Mouse (Mus musculus) intestine, embryonic 15.5 days (tissue): Measurements from ENCODE around the gene Mettl13. TPM values are rescaled to one million over a fixed set of nuclear protein-coding genes. Genes with fewer than 3 reads are reported as not detected.

Experiments used
- ATAC-seq: fragments of 200-750 bp; cut with Nextera tagmentation; 2 replicates; pipeline ENCODE4 v1.8.0; 2017; ENCODE audit warnings: moderate TSS enrichment, moderate library complexity
- H3K27ac ChIP-seq: fragments of 300-500 bp; sonication (generic); 2 replicates; pipeline ENCODE4 v1.5.1; 2015; ENCODE audit warnings: mild to moderate bottlenecking, inconsistent platforms
- H3K27me3 ChIP-seq: fragments of 300-500 bp; sonication (generic); replicated peaks from 2 replicates; pipeline ENCODE4 v1.6.1; 2015; ENCODE audit warnings: inconsistent platforms
- H3K36me3 ChIP-seq: fragments of 300-500 bp; sonication (generic); 2 replicates; pipeline ENCODE4 v1.6.1; 2015; ENCODE audit warnings: inconsistent platforms
- H3K4me1 ChIP-seq: fragments of 300-500 bp; sonication (generic); replicated peaks from 2 replicates; pipeline ENCODE4 v1.6.1; 2015; ENCODE audit warnings: inconsistent platforms
- H3K4me2 ChIP-seq: fragments of 300-500 bp; sonication (generic); replicated peaks from 2 replicates; pipeline ENCODE4 v1.6.1; 2015; ENCODE audit warnings: mild to moderate bottlenecking, inconsistent platforms
- H3K4me3 ChIP-seq: fragments of 300-500 bp; sonication (generic); replicated peaks from 2 replicates; pipeline ENCODE4 v1.5.1; 2015; ENCODE audit warnings: inconsistent platforms
- H3K9ac ChIP-seq: fragments of 300-500 bp; sonication (generic); 2 replicates; pipeline ENCODE4 v1.6.1; 2015; ENCODE audit warnings: inconsistent platforms
- H3K9me3 ChIP-seq: fragments of 300-500 bp; sonication (generic); 2 replicates; pipeline ENCODE4 v1.6.1; 2016; ENCODE audit warnings: inconsistent platforms
- WGBS: fragments of 180-500 bp; shearing (Covaris S2); methylation state at CpG from one replicate; pipeline ENCODE4 v1.1.7; 2015; 5-methylcytosine and 5-hydroxymethylcytosine counted together
- polyA plus RNA-seq: library from polyadenylated mRNA; unstranded; fragments of >200 nt; fragmentation: Nextera tagmentation; extraction: Ambion mirVana; gene quantifications from 2 replicates; pipeline ENCODE4 v1.2.1, GENCODE M21; 2015

Mettl13 gene
- 21.1 and 22.0 TPM in 2 replicates for polyA plus RNA-seq

DNA sequence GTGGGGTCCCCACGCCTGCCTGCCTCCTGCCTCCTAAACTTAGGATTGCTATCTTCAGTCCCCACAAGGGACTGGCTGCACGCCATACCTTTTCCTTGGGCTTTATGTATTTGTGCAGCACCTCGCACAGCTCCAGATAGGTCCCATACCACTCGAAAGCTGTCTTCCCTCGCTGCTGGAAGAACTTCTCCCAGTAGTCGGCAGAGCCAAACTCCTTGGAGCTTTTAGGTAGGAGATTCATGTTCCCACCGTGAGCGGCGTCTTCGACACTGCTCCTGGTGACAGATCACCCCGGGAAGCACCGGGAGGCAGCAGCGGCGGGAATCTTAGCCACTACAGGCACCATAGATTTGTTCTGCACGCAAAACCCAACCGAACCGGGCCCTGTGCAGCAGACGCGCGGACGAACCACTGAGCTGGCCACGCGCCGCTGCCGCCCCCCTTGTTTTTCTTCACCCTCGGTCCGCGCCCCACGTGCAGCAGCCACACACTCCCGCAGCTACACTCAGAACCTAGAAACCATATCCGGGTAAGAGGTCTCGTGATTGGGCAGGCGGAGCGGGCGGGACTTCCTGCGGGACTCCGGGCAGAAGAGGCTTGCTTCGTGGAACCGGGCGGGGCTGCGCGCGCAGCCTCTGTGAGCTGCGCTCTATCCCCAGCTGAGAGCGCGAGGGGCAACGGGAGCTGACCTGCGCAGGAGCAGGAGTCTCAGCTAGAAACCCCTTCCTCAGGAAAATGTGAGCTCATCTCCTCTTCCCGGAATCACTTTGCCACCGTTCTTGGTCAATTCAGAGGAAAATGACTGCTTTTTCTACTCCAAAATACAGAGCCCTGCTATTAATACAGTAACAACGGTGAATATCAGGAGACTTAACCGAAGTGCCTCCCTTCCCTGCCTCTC is at the start of gene Mettl13:
Mettl13 (minus strand) TSS at position 536 of the 901 bp plus-strand sequence.
- peak within 1 kb of the TSS; percentile 61 for H3K9ac ChIP-seq
- H3K27me3 ChIP-seq = no peaks in the 10 kb centered on the region
- WGBS = under 1% methylated on average over 52 of the region's 52 CpGs
- H3K4me2 ChIP-seq = peak within 1 kb of the TSS; percentile 81
- peak within 1 kb of the TSS; percentile 68 for H3K4me3 ChIP-seq
- ATAC-seq = peak; percentile 99
- H3K36me3 ChIP-seq = peaks cover 17% of the 10 kb centered on the region
- H3K27ac ChIP-seq = peak within 1 kb of the TSS; percentile 45
- H3K9me3 ChIP-seq = no peaks in the 10 kb centered on the region
- H3K4me1 ChIP-seq = no peaks in the 10 kb centered on the region; the same call in 1 of the 2 replicates

DNA sequence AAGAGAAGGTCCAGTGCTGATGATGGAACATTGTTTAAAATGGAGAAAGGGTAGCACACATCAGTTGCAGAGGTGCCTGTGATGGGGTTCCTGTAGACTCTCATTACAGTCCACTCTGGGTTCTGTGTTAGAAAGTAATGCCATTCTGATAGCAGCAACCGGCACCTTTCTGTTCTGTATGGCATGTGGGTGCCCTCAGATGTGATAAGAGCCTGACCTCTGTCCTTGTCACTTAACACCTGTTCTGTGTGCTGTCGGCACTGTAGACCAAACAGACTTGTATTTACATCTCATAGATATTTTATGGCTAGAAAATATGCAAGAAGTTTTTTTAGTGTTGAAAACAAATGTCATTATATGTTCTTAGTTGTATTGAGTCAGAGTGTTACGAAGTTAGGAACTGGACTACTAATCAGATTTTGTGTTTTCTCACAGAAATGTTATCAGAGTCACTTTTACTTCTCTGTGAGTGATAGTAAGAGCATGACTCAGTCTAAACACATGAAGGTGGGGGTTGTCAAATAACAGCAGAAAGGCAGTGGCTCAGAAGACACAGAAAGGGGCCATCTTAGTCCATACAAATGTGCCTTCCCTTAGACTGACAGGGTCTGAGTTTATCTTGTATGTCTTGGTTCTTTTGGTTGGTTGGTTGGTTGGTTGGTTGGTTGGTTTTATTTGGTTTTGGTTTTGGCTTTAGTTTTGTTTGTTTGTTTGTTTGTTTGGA is 49.2 kb upstream of the Mettl13 start:
- WGBS = 53% methylated on average over 3 of the region's 3 CpGs
- Histone ChIP-seq H3K36me3 (0 out of 2 replicates have a peak, but pooled peaks cover 6% of the 10 kb centered on the region), H3K4me3 (no peak overlapping the region), H3K27ac (no peak overlapping the region), H3K9ac (no peak overlapping the region), H3K4me2 (no peak overlapping the region), H3K9me3 (no peaks in the 10 kb centered on the region), H3K4me1 (no peaks in the 10 kb centered on the region), H3K27me3 (no peaks in the 10 kb centered on the region)
- ATAC-seq = no peak

DNA sequence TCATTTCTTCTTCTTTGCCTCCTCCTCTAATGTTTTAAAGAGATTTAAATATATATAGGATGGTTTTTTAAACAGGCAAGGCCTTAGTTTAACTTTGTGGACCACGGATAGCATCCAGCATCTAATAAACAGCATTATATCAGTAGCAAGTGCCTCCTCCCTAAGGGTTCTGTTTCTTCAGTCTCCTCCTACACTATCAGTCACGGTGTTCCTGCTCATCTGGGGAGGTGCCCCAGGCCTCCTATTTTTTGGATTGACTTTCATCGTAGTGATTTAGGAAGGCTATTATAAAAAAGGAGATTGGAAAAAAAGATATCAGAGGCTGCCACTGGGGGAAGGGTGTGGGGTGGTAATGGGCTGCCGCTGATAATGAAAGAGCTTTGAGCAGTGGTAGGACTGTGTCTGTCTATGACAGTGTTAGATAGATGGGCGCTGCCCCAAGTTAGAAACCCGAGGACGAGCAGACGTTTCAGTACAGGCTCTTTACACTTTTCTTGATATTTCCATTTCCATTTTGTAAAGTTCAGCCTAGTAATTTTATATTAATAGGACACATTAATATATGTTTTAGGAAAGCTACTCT is 42.2 kb upstream of the Mettl13 start:
- ATAC-seq = no peak
- WGBS = 75% methylated on average over 8 of the region's 8 CpGs
- H3K9ac ChIP-seq = no peak overlapping the region
- H3K36me3 ChIP-seq = no peaks in the 10 kb centered on the region
- H3K27me3 ChIP-seq = no peaks in the 10 kb centered on the region
- H3K4me1 ChIP-seq = no peaks in the 10 kb centered on the region
- H3K4me3 ChIP-seq = no peak overlapping the region
- no peak overlapping the region for H3K4me2 ChIP-seq
- no peaks in the 10 kb centered on the region for H3K9me3 ChIP-seq
- no peak overlapping the region for H3K27ac ChIP-seq

DNA sequence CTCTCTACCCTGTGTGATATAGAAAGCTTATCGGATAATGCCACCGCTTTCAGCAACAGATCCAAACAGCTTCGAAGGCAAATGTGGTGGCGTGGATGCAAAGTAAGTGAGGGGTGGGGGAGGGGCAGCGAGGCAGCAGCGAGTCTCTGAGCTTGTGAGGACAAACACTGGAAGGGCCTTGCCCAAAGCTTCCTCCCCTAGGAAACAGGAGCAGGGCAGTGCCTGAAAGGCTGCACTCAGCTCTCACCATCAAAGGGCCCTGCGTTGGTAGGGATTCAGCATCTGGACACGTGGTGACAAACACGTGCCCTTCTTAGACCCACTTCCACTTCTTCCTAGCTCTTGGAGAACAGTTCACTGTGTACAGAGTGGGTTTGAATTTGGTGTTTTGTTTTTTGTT is 41.1 kb upstream of the Mettl13 start:
- H3K4me2 ChIP-seq = no peak overlapping the region
- no peak overlapping the region for H3K4me3 ChIP-seq
- WGBS = 27% methylated on average over 9 of the region's 9 CpGs
- no peaks in the 10 kb centered on the region for H3K36me3 ChIP-seq
- H3K4me1 ChIP-seq = no peaks in the 10 kb centered on the region
- H3K27me3 ChIP-seq = no peaks in the 10 kb centered on the region
- H3K9me3 ChIP-seq = no peaks in the 10 kb centered on the region
- no peak for ATAC-seq
- no peak overlapping the region for H3K27ac ChIP-seq
- no peak overlapping the region for H3K9ac ChIP-seq

DNA sequence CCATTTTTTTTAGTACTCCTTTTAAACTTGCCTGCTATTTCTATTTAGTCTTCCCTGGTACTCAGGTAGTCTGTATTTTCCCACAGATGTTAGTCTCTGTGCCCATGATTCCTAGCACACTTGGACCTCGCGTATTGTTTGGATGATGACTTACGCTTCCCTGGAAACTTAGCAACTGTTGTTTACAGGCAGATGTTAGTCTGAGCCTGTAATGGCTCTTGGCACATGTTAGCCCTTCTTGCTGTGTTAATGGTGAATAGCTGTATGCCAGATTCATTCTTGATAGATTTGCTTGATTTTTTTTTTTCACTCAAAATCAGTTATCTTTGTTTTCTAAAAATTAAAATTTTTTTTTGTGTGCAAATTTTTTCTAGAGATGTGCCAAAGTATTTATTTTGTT is 40.3 kb upstream of the Mettl13 start:
- no peak overlapping the region for H3K4me2 ChIP-seq
- no peak for ATAC-seq
- 52% methylated on average over 3 of the region's 3 CpGs for WGBS
- no peak overlapping the region for H3K4me3 ChIP-seq
- H3K9me3 ChIP-seq = no peaks in the 10 kb centered on the region
- no peaks in the 10 kb centered on the region for H3K4me1 ChIP-seq
- no peaks in the 10 kb centered on the region for H3K36me3 ChIP-seq
- no peaks in the 10 kb centered on the region for H3K27me3 ChIP-seq
- no peak overlapping the region for H3K27ac ChIP-seq
- H3K9ac ChIP-seq = no peak overlapping the region

DNA sequence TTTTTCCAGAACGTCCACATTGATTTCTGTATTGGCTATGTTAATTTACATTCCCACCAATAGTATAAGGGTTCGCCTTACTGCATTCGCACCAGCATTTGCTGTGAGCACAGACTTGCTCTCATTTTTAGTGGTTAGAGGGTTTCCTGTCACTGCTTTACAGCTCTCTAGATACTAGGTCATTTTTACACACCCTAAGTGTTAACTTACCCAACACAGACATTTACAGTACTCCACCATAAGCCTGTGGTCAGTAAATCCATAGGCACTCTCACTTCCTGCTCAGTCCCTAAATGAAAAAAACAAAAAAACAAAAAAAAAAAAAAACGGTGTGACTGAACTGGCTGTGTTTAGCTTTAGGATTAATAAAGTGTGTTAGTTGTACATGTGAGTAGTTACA is 37.9 kb upstream of the Mettl13 start:
- Histone ChIP-seq H3K4me2 (no peak overlapping the region), H3K9me3 (no peaks in the 10 kb centered on the region), H3K4me3 (no peak overlapping the region), H3K36me3 (no peaks in the 10 kb centered on the region), H3K27ac (no peak overlapping the region), H3K27me3 (no peaks in the 10 kb centered on the region), H3K9ac (no peak overlapping the region), H3K4me1 (no peaks in the 10 kb centered on the region)
- 61% methylated on average over 4 of the region's 4 CpGs for WGBS
- no peak for ATAC-seq

DNA sequence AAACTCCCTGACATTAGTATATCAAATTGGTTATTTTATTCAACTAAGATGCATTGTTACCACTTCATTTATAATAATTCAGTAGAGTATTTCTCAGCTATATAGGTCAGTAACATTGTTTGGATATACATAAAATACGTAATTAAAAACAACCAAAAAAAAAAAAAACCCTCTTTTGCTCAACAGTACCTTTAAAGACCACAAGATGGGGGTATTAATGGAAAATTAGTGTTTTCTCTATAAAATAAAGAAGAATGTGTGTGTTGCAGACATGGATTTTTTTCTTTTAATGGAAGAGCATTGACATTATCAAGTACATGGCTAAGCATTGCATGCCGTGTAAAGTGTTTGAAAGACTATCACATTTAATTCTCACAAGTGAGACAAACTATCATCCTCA is 34.5 kb upstream of the Mettl13 start:
- no peak overlapping the region for H3K27ac ChIP-seq
- H3K4me3 ChIP-seq = no peak overlapping the region
- WGBS = 77% methylated on average over 2 of the region's 2 CpGs
- no peak overlapping the region for H3K4me2 ChIP-seq
- H3K36me3 ChIP-seq = no peaks in the 10 kb centered on the region
- no peaks in the 10 kb centered on the region for H3K27me3 ChIP-seq
- H3K9ac ChIP-seq = no peak overlapping the region
- no peaks in the 10 kb centered on the region for H3K9me3 ChIP-seq
- no peaks in the 10 kb centered on the region for H3K4me1 ChIP-seq
- ATAC-seq = no peak

DNA sequence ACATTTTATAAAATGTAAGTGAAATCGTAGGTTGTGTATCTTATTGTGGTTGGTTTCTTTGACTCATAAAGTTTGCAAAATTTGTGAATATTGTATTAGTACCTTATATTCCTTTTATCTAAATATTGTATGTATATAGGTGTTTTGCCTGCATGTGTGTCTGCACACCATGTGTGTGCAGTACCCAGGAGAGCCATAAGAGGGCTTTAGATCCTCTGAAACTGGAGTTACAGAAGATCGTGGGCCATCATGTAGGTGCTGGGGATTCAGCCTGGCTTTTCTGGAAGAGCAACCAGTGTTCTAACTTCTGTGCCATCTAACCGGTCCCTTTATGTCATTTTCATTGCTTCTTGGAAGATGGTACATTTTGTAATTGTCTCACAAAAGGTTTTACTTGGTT is 26.7 kb upstream of the Mettl13 start:
- Histone ChIP-seq H3K9ac (no peak overlapping the region), H3K4me3 (no peak overlapping the region), H3K36me3 (0 out of 2 replicates have a peak, but pooled peaks cover 7% of the 10 kb centered on the region), H3K4me2 (no peak overlapping the region), H3K9me3 (no peaks in the 10 kb centered on the region), H3K27me3 (no peaks in the 10 kb centered on the region), H3K4me1 (no peaks in the 10 kb centered on the region), H3K27ac (no peak overlapping the region)
- no peak for ATAC-seq
- 97% methylated on average over 3 of the region's 3 CpGs for WGBS

DNA sequence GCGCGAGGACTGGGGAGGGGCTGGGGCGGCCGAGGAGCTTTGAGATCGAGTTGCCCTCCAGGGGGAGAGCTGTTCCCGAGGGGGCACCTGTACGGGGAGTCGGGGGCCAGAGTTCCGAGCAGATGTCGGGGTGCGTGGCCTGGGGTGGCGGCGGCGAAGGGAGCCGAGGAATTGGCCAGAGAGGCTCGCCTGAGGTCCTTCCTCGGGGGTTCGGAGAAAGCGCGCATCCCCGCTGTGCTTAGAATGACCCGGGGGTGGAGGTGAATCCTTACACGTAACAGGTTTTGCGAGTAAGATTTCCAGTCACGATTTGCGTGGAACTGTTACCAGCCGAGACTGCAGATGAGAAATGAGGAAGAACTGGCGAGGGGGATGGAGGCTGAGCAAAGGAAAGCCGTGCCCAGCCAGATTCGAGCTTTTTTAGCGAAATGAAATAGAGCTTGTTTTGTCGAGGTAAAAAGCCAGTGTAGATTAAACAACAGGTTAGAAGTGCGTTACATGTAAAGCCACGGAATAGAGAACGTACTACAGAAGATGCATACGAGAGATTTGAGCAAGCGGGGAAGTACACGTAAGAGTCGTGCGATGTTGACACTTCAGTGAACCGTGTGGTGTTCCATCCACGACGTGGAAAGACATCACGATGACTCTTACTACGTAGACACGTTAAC is 22.7 kb upstream of the Mettl13 start:
- Histone ChIP-seq H3K27ac (peak overlapping the region; percentile 82), H3K9ac (peak overlapping the region; percentile 97), H3K4me3 (peak overlapping the region; percentile 96), H3K4me2 (peak overlapping the region; percentile 71), H3K9me3 (no peaks in the 10 kb centered on the region), H3K4me1 (no peaks in the 10 kb centered on the region), H3K27me3 (no peaks in the 10 kb centered on the region), H3K36me3 (0 out of 2 replicates have a peak, but pooled peaks cover 7% of the 10 kb centered on the region)
- ATAC-seq = peak; percentile 64
- WGBS = under 1% methylated on average over 45 of the region's 46 CpGs

DNA sequence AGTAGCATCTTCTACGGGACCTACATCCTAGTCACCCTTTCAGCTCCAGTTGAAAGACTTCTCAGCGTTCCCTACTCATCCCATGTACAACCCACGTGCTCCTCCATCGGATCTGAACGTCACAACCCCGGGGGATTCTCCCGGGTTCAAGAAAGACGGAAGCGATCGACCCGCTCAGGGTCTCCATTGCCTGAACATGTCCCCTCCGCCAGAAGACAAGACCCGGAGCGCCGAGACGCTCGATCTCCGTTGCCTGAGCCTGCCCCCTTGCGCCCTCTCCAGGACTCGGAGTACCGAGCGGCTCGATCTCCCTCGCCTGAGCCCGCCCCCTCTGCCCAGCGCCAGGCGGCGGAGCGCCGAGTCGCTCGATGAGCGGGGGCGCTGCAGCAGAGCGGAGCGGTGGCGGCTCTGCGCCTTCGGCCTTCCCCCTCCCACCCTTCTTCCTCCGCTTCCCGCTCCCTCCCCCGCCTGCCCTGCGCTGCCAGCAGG is 22.0 kb upstream of the Mettl13 start, which contains the start of gene Vamp4:
Vamp4 (plus strand) TSS at position 256 of the 489 bp plus-strand sequence.
- Histone ChIP-seq H3K27ac (peak within 1 kb of the TSS; percentile 82), H3K27me3 (no peaks in the 10 kb centered on the region), H3K4me2 (peak within 1 kb of the TSS; percentile 71), H3K4me1 (no peaks in the 10 kb centered on the region), H3K9ac (peak within 1 kb of the TSS; percentile 97), H3K36me3 (0 out of 2 replicates have a peak, but pooled peaks cover 7% of the 10 kb centered on the region), H3K4me3 (peak within 1 kb of the TSS; percentile 96), H3K9me3 (no peaks in the 10 kb centered on the region)
- WGBS = under 1% methylated on average over 42 of the region's 43 CpGs
- ATAC-seq = peak; percentile 98

DNA sequence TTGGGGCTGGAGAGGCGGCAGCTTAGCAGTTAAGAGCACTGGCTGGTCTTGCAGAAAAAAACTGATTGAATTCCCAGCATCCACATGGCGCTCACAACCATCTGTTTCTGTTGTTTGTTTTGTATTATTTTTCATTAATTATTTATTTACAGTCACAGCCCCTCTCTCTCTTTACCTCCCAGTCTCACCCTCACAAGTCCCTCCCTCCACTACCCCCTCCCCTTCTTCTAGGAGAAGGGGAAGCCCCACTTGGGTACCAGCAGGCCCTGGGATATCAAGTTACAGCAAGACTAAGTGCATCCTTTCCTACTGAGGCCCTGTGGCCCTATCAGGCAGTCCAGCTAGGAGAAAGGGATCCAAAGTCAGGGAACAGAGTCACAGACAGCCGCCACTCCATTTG is 19.0 kb upstream of the Mettl13 start:
- WGBS = 41% methylated on average over 3 of the region's 3 CpGs
- no peak for ATAC-seq
- no peaks in the 10 kb centered on the region for H3K9me3 ChIP-seq
- no peak overlapping the region for H3K27ac ChIP-seq
- H3K4me1 ChIP-seq = no peaks in the 10 kb centered on the region
- no peaks in the 10 kb centered on the region for H3K36me3 ChIP-seq
- H3K4me3 ChIP-seq = no peak overlapping the region
- no peaks in the 10 kb centered on the region for H3K27me3 ChIP-seq
- H3K9ac ChIP-seq = no peak overlapping the region
- H3K4me2 ChIP-seq = no peak overlapping the region
